Mouse (Mus musculus) limb, embryonic 12.5 days (tissue): Measurements from ENCODE around the gene Pdia5. TPM values are rescaled to one million over a fixed set of nuclear protein-coding genes. Genes with fewer than 3 reads are reported as not detected.

Experiments
- ATAC-seq: fragments of 200-750 bp; cut with Nextera tagmentation; 2 replicates; pipeline ENCODE4 v1.8.0; 2017; ENCODE audit warnings: low read depth, moderate TSS enrichment; ENCODE audit not compliant: insufficient number of reproducible peaks, insufficient read depth, low FRiP score, low TSS enrichment
- H3K27ac ChIP-seq: fragments of 300-500 bp; sonication (generic); 2 replicates; pipeline ENCODE4 v1.5.1; 2016; ENCODE audit warnings: mild to moderate bottlenecking, moderate library complexity
- H3K27me3 ChIP-seq: fragments of 300-500 bp; sonication (generic); 2 replicates; pipeline ENCODE4 v1.6.1; 2016; ENCODE audit warnings: mild to moderate bottlenecking, moderate library complexity
- H3K36me3 ChIP-seq: fragments of 300-500 bp; sonication (generic); 2 replicates; pipeline ENCODE4 v1.6.1; 2016; ENCODE audit warnings: mild to moderate bottlenecking, moderate library complexity
- H3K4me1 ChIP-seq: fragments of 300-500 bp; sonication (generic); replicated peaks from 2 replicates; pipeline ENCODE4 v1.6.1; 2016
- H3K4me2 ChIP-seq: fragments of 300-500 bp; sonication (generic); 2 replicates; pipeline ENCODE4 v1.6.1; 2016; ENCODE audit warnings: mild to moderate bottlenecking, moderate library complexity
- H3K4me3 ChIP-seq: fragments of 300-500 bp; sonication (generic); replicated peaks from 2 replicates; pipeline ENCODE4 v1.5.1; 2016; ENCODE audit warnings: mild to moderate bottlenecking
- H3K9ac ChIP-seq: fragments of 300-500 bp; sonication (generic); replicated peaks from 2 replicates; pipeline ENCODE4 v1.6.1; 2016; ENCODE audit warnings: mild to moderate bottlenecking, moderate library complexity
- H3K9me3 ChIP-seq: fragments of 300-500 bp; sonication (generic); 2 replicates; pipeline ENCODE4 v1.6.1; 2016; ENCODE audit warnings: mild to moderate bottlenecking, moderate library complexity
- WGBS: fragments of 180-500 bp; shearing (Covaris S2); methylation state at CpG from one replicate; pipeline ENCODE4 v1.1.7; 2016; 5-methylcytosine and 5-hydroxymethylcytosine counted together
- polyA plus RNA-seq: library from polyadenylated mRNA; unstranded; fragments of >200 nt; fragmentation: Nextera tagmentation; extraction: Ambion mirVana; gene quantifications from 2 replicates; pipeline ENCODE4 v1.2.1, GENCODE M21; 2016

Gene Pdia5
- polyA plus RNA-seq, 1 experiment from 2014 or later = 24.1 TPM

GRCm38 (mm10) chr16:35484105-35484504 is 6.6 kb downstream of the Pdia5 start:
- Histone ChIP-seq H3K9ac (no peak overlapping the region), H3K27ac (no peak overlapping the region), H3K36me3 (no peaks in the 10 kb centered on the region), H3K4me2 (no peak overlapping the region), H3K4me1 (peaks cover 37% of the 10 kb centered on the region), H3K9me3 (no peaks in the 10 kb centered on the region), H3K27me3 (no peaks in the 10 kb centered on the region), H3K4me3 (no peak overlapping the region)
- no peak for ATAC-seq
- WGBS = 28% methylated on average over 4 of the region's 4 CpGs

GRCm38 (mm10) chr16:35479301-35479700 is 11.4 kb downstream of the Pdia5 start:
- 78% methylated on average over 6 of the region's 6 CpGs for WGBS
- Histone ChIP-seq H3K27ac (no peak overlapping the region), H3K4me1 (peaks cover 13% of the 10 kb centered on the region), H3K36me3 (no peaks in the 10 kb centered on the region), H3K27me3 (no peaks in the 10 kb centered on the region), H3K4me2 (no peak overlapping the region), H3K4me3 (no peak overlapping the region), H3K9ac (no peak overlapping the region), H3K9me3 (no peaks in the 10 kb centered on the region)
- ATAC-seq = no peak

- no peak for ATAC-seq
- Histone ChIP-seq H3K4me1 (peaks cover 4% of the 10 kb centered on the region; the same call in 1 of the 2 replicates), H3K27me3 (no peaks in the 10 kb centered on the region), H3K4me2 (no peak overlapping the region), H3K36me3 (no peaks in the 10 kb centered on the region), H3K9me3 (no peaks in the 10 kb centered on the region), H3K9ac (no peak overlapping the region), H3K27ac (no peak overlapping the region), H3K4me3 (no peak overlapping the region)
- 64% methylated on average over 1 of the region's 1 CpGs for WGBS
These were observed 13.4 kb downstream of the Pdia5 start for GRCm38 (mm10) chr16:35477273-35477672.

- no peaks in the 10 kb centered on the region for H3K27me3 ChIP-seq
- H3K9me3 ChIP-seq = no peaks in the 10 kb centered on the region
- H3K4me1 ChIP-seq = no peaks in the 10 kb centered on the region
- no peak overlapping the region for H3K4me2 ChIP-seq
- no peaks in the 10 kb centered on the region for H3K36me3 ChIP-seq
- H3K9ac ChIP-seq = no peak overlapping the region
- H3K4me3 ChIP-seq = no peak overlapping the region
- WGBS = 92% methylated on average over 14 of the region's 14 CpGs
- no peak overlapping the region for H3K27ac ChIP-seq
- no peak for ATAC-seq
These were observed 18.0 kb downstream of the Pdia5 start for GRCm38 (mm10) chr16:35472569-35473275.

GRCm38 (mm10) chr16:35471841-35472568 is 18.7 kb downstream of the Pdia5 start:
- ATAC-seq = no peak
- H3K36me3 ChIP-seq = no peaks in the 10 kb centered on the region
- H3K4me2 ChIP-seq = no peak overlapping the region
- H3K4me1 ChIP-seq = no peaks in the 10 kb centered on the region
- WGBS = 90% methylated on average over 17 of the region's 17 CpGs
- no peaks in the 10 kb centered on the region for H3K27me3 ChIP-seq
- H3K9ac ChIP-seq = no peak overlapping the region
- no peaks in the 10 kb centered on the region for H3K9me3 ChIP-seq
- H3K27ac ChIP-seq = no peak overlapping the region
- no peak overlapping the region for H3K4me3 ChIP-seq

GRCm38 (mm10) chr16:35470983-35471382 is 19.7 kb downstream of the Pdia5 start:
- no peak overlapping the region for H3K4me3 ChIP-seq
- H3K36me3 ChIP-seq = 0 out of 2 replicates have a peak, but pooled peaks cover 5% of the 10 kb centered on the region
- no peak overlapping the region for H3K9ac ChIP-seq
- WGBS = 86% methylated on average over 8 of the region's 8 CpGs
- ATAC-seq = no peak
- no peaks in the 10 kb centered on the region for H3K27me3 ChIP-seq
- no peaks in the 10 kb centered on the region for H3K4me1 ChIP-seq
- no peak overlapping the region for H3K27ac ChIP-seq
- no peaks in the 10 kb centered on the region for H3K9me3 ChIP-seq
- H3K4me2 ChIP-seq = no peak overlapping the region

GRCm38 (mm10) chr16:35470096-35470495 is 20.6 kb downstream of the Pdia5 start:
- Histone ChIP-seq H3K9me3 (no peaks in the 10 kb centered on the region), H3K4me3 (no peak overlapping the region), H3K4me2 (no peak overlapping the region)

GRCm38 (mm10) chr16:35469016-35469415 is 21.7 kb downstream of the Pdia5 start:
- H3K36me3 ChIP-seq = peaks cover 18% of the 10 kb centered on the region; the same call in 1 of the 2 replicates
- H3K27me3 ChIP-seq = no peaks in the 10 kb centered on the region
- H3K4me1 ChIP-seq = no peaks in the 10 kb centered on the region
- no peak overlapping the region for H3K4me2 ChIP-seq
- WGBS = 81% methylated on average over 6 of the region's 6 CpGs
- no peaks in the 10 kb centered on the region for H3K9me3 ChIP-seq
- no peak for ATAC-seq
- H3K4me3 ChIP-seq = no peak overlapping the region
- H3K9ac ChIP-seq = no peak overlapping the region
- H3K27ac ChIP-seq = no peak overlapping the region

More at GRCm38 (mm10) chr16:35470096-35470495, 20.6 kb downstream of the Pdia5 start:
- no peak overlapping the region for H3K9ac ChIP-seq
- H3K27me3 ChIP-seq = no peaks in the 10 kb centered on the region
- no peak overlapping the region for H3K27ac ChIP-seq
- 93% methylated on average over 8 of the region's 8 CpGs for WGBS
- ATAC-seq = no peak
- no peaks in the 10 kb centered on the region for H3K4me1 ChIP-seq
- H3K36me3 ChIP-seq = 0 out of 2 replicates have a peak, but pooled peaks cover 8% of the 10 kb centered on the region

- no peaks in the 10 kb centered on the region for H3K27me3 ChIP-seq
- peaks cover 30% of the 10 kb centered on the region for H3K36me3 ChIP-seq
- no peak overlapping the region for H3K4me3 ChIP-seq
These were observed 23.6 kb downstream of the Pdia5 start for GRCm38 (mm10) chr16:35467044-35467443.

GRCm38 (mm10) chr16:35465808-35466351 is 24.8 kb downstream of the Pdia5 start:
- Histone ChIP-seq H3K4me2 (no peak overlapping the region), H3K9me3 (no peaks in the 10 kb centered on the region), H3K36me3 (peaks cover 41% of the 10 kb centered on the region), H3K4me3 (no peak overlapping the region), H3K27ac (no peak overlapping the region), H3K9ac (no peak overlapping the region), H3K4me1 (no peaks in the 10 kb centered on the region), H3K27me3 (no peaks in the 10 kb centered on the region)
- 90% methylated on average over 4 of the region's 4 CpGs for WGBS
- ATAC-seq = no peak

More at GRCm38 (mm10) chr16:35467044-35467443, 23.6 kb downstream of the Pdia5 start:
- no peak overlapping the region for H3K27ac ChIP-seq
- H3K9ac ChIP-seq = no peak overlapping the region
- 81% methylated on average over 2 of the region's 2 CpGs for WGBS
- no peaks in the 10 kb centered on the region for H3K4me1 ChIP-seq
- H3K9me3 ChIP-seq = no peaks in the 10 kb centered on the region
- ATAC-seq = no peak
- no peak overlapping the region for H3K4me2 ChIP-seq

- Histone ChIP-seq H3K4me1 (no peaks in the 10 kb centered on the region), H3K4me3 (no peak overlapping the region), H3K36me3 (peaks cover 43% of the 10 kb centered on the region), H3K27me3 (no peaks in the 10 kb centered on the region), H3K4me2 (no peak overlapping the region), H3K27ac (no peak overlapping the region), H3K9me3 (no peaks in the 10 kb centered on the region), H3K9ac (no peak overlapping the region)
- ATAC-seq = no peak
- WGBS = 86% methylated on average over 12 of the region's 12 CpGs
These were observed 25.9 kb downstream of the Pdia5 start for GRCm38 (mm10) chr16:35464686-35465308.
